In the genomic region with DNA sequence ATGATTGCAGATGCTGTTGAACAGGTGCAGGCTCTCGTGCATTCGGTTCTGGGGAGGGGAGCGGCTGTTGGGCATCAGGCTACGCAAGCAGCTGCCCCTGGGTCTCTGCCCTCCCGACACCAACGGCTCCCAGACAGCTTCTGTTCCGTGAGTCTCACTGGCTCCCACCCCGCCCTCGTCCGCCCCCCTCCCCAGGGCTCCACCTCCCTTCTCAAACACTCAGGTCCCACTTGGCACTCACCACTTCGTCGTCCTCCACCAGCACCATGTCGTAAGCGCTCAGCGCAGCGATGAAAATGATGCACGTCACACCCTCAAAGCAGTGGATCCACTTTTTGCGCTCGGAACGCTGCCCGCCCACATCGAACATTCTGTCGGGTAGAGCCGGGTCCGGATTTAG, we compare ENCODE assay signal across 8 mouse cellular contexts. TPM values are rescaled to one million over a fixed set of nuclear protein-coding genes. Genes with fewer than 3 reads are reported as not detected.
DNase-seq lines count a peak whose midpoint lies in the region; ATAC-seq and TF ChIP-seq lines count a peak whose summit lies in the region.

No protein-coding gene starts in this region.

- H3K4me3 ChIP-seq in lung, embryonic 14.5 days (ENCODE audit: low read depth, low read length) = peak overlapping the region; percentile 27
- peak overlapping the region; percentile 21 for H3K4me3 ChIP-seq in forebrain, embryonic 11.5 days (ENCODE audit: low read depth, low read length)
- peak overlapping the region; percentile 38 for H3K4me3 ChIP-seq in limb, embryonic 12.5 days (replicated peaks)
- peak overlapping the region; percentile 22 for H3K4me3 ChIP-seq in neural tube, embryonic 14.5 days (ENCODE audit: low read depth, low read length)

- peak; percentile 44 for ATAC-seq in lung, embryonic 14.5 days (ENCODE audit: insufficient read depth)
- ATAC-seq in forebrain, embryonic 11.5 days (replicated peaks; ENCODE audit: low FRiP score) = peak; percentile 29
- ATAC-seq in limb, embryonic 12.5 days (ENCODE audit: insufficient number of reproducible peaks, insufficient read depth, low FRiP score, low TSS enrichment, low read depth) = 0 out of 2 replicates have a peak, but pooled peaks have one; percentile 7
- no peak; the same call in 1 of the 2 replicates for ATAC-seq in neural tube, embryonic 14.5 days (ENCODE audit: low read depth)

- TF ChIP-seq CTCF in lung, embryonic 14.5 days (IDR thresholded peaks at IDR 0.05; ENCODE audit: low read depth) = no peak

- H3K4me2 ChIP-seq in lung, embryonic 14.5 days = peak overlapping the region; percentile 60
- H3K4me2 ChIP-seq in forebrain, embryonic 11.5 days (ENCODE audit: low read depth, low read length, severe bottlenecking) = peak overlapping the region; percentile 53
- H3K4me2 ChIP-seq in limb, embryonic 12.5 days = peak overlapping the region; percentile 67
- H3K4me2 ChIP-seq in neural tube, embryonic 14.5 days (ENCODE audit: low read depth, low read length) = peak overlapping the region; percentile 52

- peaks cover 31% of the 10 kb centered on the region for H3K27me3 ChIP-seq in lung, embryonic 14.5 days (ENCODE audit: insufficient read depth, low read length)
- peaks cover 13% of the 10 kb centered on the region for H3K27me3 ChIP-seq in forebrain, embryonic 11.5 days (ENCODE audit: control insufficient read depth, insufficient read depth, low read length)
- H3K27me3 ChIP-seq in limb, embryonic 12.5 days = peaks cover 40% of the 10 kb centered on the region
- peaks cover 15% of the 10 kb centered on the region; the same call in 1 of the 2 replicates for H3K27me3 ChIP-seq in neural tube, embryonic 14.5 days (ENCODE audit: control insufficient read depth, insufficient read depth, low read length)

- no peaks in the 10 kb centered on the region for H3K9me3 ChIP-seq in lung, embryonic 14.5 days (ENCODE audit: low read depth, low read length)
- no peaks in the 10 kb centered on the region for H3K9me3 ChIP-seq in forebrain, embryonic 11.5 days (ENCODE audit: control insufficient read depth, low read length)
- H3K9me3 ChIP-seq in limb, embryonic 12.5 days = no peaks in the 10 kb centered on the region
- H3K9me3 ChIP-seq in neural tube, embryonic 14.5 days (ENCODE audit: control insufficient read depth, low read length) = no peaks in the 10 kb centered on the region

- H3K36me3 ChIP-seq in lung, embryonic 14.5 days (ENCODE audit: insufficient read depth) = no peaks in the 10 kb centered on the region
- no peaks in the 10 kb centered on the region for H3K36me3 ChIP-seq in forebrain, embryonic 11.5 days (ENCODE audit: control insufficient read depth, insufficient read depth, low read length)
- H3K36me3 ChIP-seq in limb, embryonic 12.5 days = no peaks in the 10 kb centered on the region
- H3K36me3 ChIP-seq in neural tube, embryonic 14.5 days (ENCODE audit: control insufficient read depth, insufficient read depth, low read length) = no peaks in the 10 kb centered on the region

- DNase-seq in lung, embryonic 14.5 days = peak; percentile 49
- DNase-seq in lung, postnatal 14 days = no peak
- no peak for DNase-seq in forebrain, embryonic 11.5 days (ENCODE audit: low spot score)
- DNase-seq in cerebellum, adult 11-12 months = no peak
- no peak for DNase-seq in adipocyte (ENCODE audit: low spot score)
- no peak for DNase-seq in cerebellum, postnatal 14 days

- no peak overlapping the region for H3K27ac ChIP-seq in lung, embryonic 14.5 days (ENCODE audit: low read depth)
- no peak overlapping the region for H3K27ac ChIP-seq in forebrain, embryonic 11.5 days (ENCODE audit: low read depth, low read length)
- H3K27ac ChIP-seq in limb, embryonic 12.5 days = no peak overlapping the region
- no peak overlapping the region for H3K27ac ChIP-seq in neural tube, embryonic 14.5 days (ENCODE audit: low read depth, low read length)

- no peaks in the 10 kb centered on the region for H3K4me1 ChIP-seq in lung, embryonic 14.5 days (ENCODE audit: insufficient read depth)
- peaks cover 5% of the 10 kb centered on the region; the same call in 1 of the 2 replicates for H3K4me1 ChIP-seq in forebrain, embryonic 11.5 days (replicated peaks; ENCODE audit: control insufficient read depth, insufficient read depth, low read length)
- peaks cover 15% of the 10 kb centered on the region for H3K4me1 ChIP-seq in limb, embryonic 12.5 days (replicated peaks)
- peaks cover 8% of the 10 kb centered on the region for H3K4me1 ChIP-seq in neural tube, embryonic 14.5 days (ENCODE audit: control insufficient read depth, insufficient read depth, low read length)

- H3K9ac ChIP-seq in lung, embryonic 14.5 days = peak overlapping the region; percentile 33
- peak overlapping the region; percentile 50 for H3K9ac ChIP-seq in forebrain, embryonic 11.5 days (ENCODE audit: low read length)
- peak overlapping the region; percentile 40; the same call in 1 of the 2 replicates for H3K9ac ChIP-seq in limb, embryonic 12.5 days (replicated peaks)
- peak overlapping the region; percentile 25; the same call in 1 of the 2 replicates for H3K9ac ChIP-seq in neural tube, embryonic 14.5 days (replicated peaks; ENCODE audit: low read depth, low read length)

- WGBS in lung, embryonic 14.5 days = 1% methylated on average over 25 of the region's 25 CpGs
- 3% methylated on average over 25 of the region's 25 CpGs for WGBS in forebrain, embryonic 11.5 days
- WGBS in limb, embryonic 12.5 days = under 1% methylated on average over 25 of the region's 25 CpGs
- WGBS in neural tube, embryonic 14.5 days = 2% methylated on average over 25 of the region's 25 CpGs

RNA-seq across cellular contexts. Expression of a gene that starts 3.2 kb away (rescaled TPM):
- polyA plus RNA-seq in lung, embryonic 14.5 days (2014; fragmentation: Nextera tagmentation; extraction: Ambion mirVana) = 0.72 and 0.89 TPM in 2 replicates
- 1.6 and 2.6 TPM in 2 replicates for polyA plus RNA-seq in forebrain, embryonic 11.5 days (2014; fragmentation: Nextera tagmentation; extraction: Ambion mirVana)
- polyA plus RNA-seq in limb, embryonic 12.5 days (2016; fragmentation: Nextera tagmentation; extraction: Ambion mirVana) = 2.1 and 2.2 TPM in 2 replicates
- polyA plus RNA-seq in neural tube, embryonic 14.5 days (2014; fragmentation: Nextera tagmentation; extraction: Ambion mirVana) = 1.4 and 2.7 TPM in 2 replicates

RNA-seq across cellular contexts. Expression of a gene that starts 7.0 kb away (rescaled TPM):
- 3.6 and 4.8 TPM in 2 replicates for polyA plus RNA-seq in lung, embryonic 14.5 days (2014; fragmentation: Nextera tagmentation; extraction: Ambion mirVana)
- polyA plus RNA-seq in forebrain, embryonic 11.5 days (2014; fragmentation: Nextera tagmentation; extraction: Ambion mirVana) = 6.7 TPM in 2 replicates
- 3.5 and 5.0 TPM in 2 replicates for polyA plus RNA-seq in limb, embryonic 12.5 days (2016; fragmentation: Nextera tagmentation; extraction: Ambion mirVana)
- polyA plus RNA-seq in neural tube, embryonic 14.5 days (2014; fragmentation: Nextera tagmentation; extraction: Ambion mirVana) = 31.3 and 36.6 TPM in 2 replicates

RNA-seq across cellular contexts. Expression of a gene that starts 34.0 kb away (rescaled TPM):
- 16.7 and 22.1 TPM in 2 replicates for polyA plus RNA-seq in lung, embryonic 14.5 days (2014; fragmentation: Nextera tagmentation; extraction: Ambion mirVana)
- 13.2 and 15.9 TPM in 2 replicates for polyA plus RNA-seq in forebrain, embryonic 11.5 days (2014; fragmentation: Nextera tagmentation; extraction: Ambion mirVana)
- polyA plus RNA-seq in limb, embryonic 12.5 days (2016; fragmentation: Nextera tagmentation; extraction: Ambion mirVana) = 47.6 and 53.5 TPM in 2 replicates
- polyA plus RNA-seq in neural tube, embryonic 14.5 days (2014; fragmentation: Nextera tagmentation; extraction: Ambion mirVana) = 17.0 and 18.7 TPM in 2 replicates

RNA-seq across cellular contexts. Expression of a gene that starts 41.1 kb away (rescaled TPM):
- 408 and 419 TPM in 2 replicates for polyA plus RNA-seq in lung, embryonic 14.5 days (2014; fragmentation: Nextera tagmentation; extraction: Ambion mirVana)
- 527 and 580 TPM in 2 replicates for polyA plus RNA-seq in forebrain, embryonic 11.5 days (2014; fragmentation: Nextera tagmentation; extraction: Ambion mirVana)
- 400 and 416 TPM in 2 replicates for polyA plus RNA-seq in limb, embryonic 12.5 days (2016; fragmentation: Nextera tagmentation; extraction: Ambion mirVana)
- 234 and 258 TPM in 2 replicates for polyA plus RNA-seq in neural tube, embryonic 14.5 days (2014; fragmentation: Nextera tagmentation; extraction: Ambion mirVana)
